Mouse (Mus musculus): ENCODE results near the gene Echdc2.

Echdc2 gene

DNA sequence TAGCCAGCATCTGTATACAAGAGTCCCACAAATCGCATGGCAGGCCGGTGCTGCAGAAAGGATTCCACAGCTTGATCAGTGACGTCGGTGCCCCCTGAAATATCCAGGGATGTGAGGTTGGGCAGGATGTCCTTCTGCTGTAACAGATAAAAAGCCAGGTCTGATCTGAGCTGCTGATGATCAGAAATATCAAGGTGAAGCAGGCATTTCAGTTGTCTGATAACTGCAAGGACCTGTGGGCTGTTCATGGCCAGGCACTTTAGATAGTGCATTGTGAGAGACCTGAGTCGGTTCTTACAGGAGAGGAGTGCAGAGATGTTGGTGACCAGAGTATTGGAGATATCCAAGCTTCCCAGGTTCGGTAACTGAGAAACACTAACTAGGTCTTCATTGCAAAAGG is 39.4 kb downstream of the Echdc2 start:
- DNase-seq (ENCODE audit: low spot score), result no peak

DNA sequence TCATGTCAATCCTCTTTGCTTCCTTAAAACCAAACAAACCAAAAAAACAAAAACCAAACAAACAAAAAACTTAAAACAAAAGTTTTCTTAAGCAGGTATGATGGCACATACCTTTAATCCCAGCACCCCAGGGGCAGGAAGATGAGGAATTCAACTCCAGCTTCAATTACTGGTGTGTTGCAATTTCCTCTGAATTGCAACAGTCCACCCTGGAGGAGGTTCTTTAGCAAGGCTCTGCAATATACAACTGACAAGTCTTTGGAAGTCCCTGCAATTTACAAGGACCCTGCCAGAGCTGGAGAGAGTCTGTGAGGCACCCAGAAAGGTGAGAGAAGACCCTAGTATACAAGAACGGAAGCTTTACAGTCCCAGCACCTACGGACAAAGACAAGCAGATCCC is 47.8 kb downstream of the Echdc2 start:
- no peak for DNase-seq (ENCODE audit: low spot score)

DNA sequence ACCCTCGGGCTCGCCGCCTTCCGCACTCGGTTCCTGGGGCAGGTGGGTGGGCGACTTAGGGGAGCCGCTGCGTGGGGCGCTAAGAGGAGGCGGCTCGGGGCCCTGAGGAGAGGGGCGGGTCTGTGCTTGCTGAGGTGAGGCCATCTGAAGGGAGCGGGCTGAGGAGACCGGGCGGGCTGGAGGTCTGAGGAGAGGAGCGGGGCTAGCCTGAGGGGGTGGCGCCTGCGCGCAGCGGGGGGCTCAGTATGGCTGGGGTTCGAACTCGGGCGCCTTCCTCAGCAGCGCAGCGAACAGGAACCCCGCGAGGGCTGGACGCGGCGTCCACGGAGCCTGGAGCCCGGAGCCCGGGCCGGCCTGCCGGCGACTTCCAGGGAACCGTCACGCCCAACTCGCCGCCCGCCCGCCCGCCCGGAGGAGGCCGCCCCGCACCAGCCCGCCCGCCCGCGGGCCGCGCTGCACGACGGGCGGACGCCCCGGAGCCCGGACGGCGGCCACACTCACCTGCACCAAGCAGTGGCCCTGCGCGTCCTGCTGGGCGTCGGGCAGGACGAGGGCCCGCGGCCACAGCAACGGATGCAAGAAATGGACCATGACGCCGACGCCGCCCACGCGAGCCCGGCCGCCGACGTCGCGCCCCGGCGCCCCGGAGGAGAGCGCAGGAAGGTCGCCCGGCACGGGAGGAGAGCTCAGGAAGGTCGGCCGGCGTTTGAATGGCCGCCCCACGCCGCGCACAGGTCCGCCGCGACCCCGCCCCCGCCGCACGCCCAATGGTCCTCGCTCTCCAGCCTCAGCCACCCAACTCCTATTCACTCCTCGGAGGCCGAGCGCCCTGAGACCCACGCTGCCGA is 52.3 kb downstream of the Echdc2 start, which contains the start of gene Zyg11a:
Gene Zyg11a (minus strand): TSS at position 717 of the 848 bp plus-strand sequence.
- no peak for DNase-seq (ENCODE audit: low spot score)

DNA sequence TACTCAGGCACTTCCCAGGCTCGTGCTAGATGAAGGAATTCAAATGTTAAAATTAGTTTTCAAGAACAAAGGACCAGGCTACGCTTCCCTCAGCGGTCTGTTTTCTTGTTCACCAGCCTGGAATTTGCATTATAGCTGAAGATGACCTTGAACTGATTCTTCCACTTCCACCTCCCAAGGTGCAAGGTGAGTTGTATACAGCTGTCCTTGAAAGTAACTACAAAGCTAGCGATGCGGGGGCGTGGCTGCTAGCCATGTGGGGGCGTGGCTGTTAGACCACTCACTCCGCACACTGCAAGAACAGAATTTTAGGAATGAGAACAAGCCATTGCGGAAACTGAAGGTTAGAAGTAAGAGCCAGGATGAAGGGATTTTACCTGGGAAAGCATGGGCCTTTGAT is 53.8 kb downstream of the Echdc2 start:
- no peak for DNase-seq (ENCODE audit: low spot score)

DNA sequence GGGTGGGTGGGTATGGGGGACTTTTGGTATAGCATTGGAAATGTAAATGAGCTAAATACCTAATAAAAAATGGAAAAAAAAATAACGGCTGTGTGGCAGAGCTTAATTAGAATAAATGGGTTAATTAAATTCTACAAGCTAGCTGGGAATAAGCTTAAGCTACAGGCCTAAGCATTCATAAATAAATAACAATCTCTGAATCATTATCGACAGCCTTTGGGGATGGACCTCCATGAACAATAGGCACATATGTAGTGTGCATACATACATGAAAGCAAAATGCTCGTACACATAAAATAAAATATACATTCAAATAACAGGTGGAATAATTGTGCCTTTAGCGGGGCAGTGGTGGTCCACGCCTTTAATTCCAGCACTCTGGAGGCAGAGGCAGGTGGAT is 57.3 kb downstream of the Echdc2 start:
- no peak for DNase-seq (ENCODE audit: low spot score)

DNA sequence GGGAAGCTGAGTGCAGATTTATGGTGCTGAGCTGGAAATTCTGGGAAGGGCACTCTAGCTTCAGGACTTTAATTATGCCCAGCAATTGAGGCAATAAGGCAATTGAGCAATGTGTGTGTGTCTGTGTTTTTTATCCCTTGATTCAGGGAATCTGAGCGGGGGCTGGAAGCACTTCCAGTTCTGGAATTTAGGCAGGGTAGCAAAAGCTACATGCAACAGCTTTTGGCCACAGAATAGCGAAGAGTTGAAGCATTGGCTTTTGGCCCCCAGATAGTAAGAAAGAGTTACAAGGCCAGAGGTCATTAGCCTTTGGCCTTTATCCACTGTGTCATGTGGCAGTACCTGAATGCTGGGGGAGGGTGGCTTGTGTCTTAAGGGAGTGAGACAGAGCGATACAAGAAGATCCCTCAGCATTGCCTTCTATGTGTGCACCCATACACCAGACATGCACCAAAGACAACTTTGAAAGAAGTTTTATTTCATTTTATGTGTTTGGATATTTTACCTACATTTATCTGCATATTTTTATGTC is 60.2 kb downstream of the Echdc2 start:
- DNase-seq (ENCODE audit: low spot score), result no peak

Data from spleen, adult 12 weeks (tissue).